Mouse (Mus musculus) thymus, adult 2 months (tissue): Measurements from ENCODE around the gene Chpf2.

ENCODE experiments used
- CTCF ChIP-seq: fragments of 200-500 bp; IDR thresholded peaks from 2 replicates; pipeline ENCODE4 v1.5.1; 2012; ENCODE audit warnings: mild to moderate bottlenecking, control low read depth, low read length, moderate library complexity, borderline replicate concordance; ENCODE audit not compliant: control insufficient read depth, poor library complexity, insufficient read depth; ENCODE audit errors: extremely low read depth
- POLR2A ChIP-seq: fragments of 200-500 bp; IDR thresholded peaks from 2 replicates; pipeline ENCODE4 v1.6.1; 2012; ENCODE audit warnings: mild to moderate bottlenecking, low read length, control low read depth, moderate library complexity; ENCODE audit not compliant: control insufficient read depth, poor library complexity, insufficient read depth; ENCODE audit errors: extremely low read depth

- TF ChIP-seq POLR2A (no peak), CTCF (no peak)
Measured at GRCm38 (mm10) chr5:24635526-24636141, 49.1 kb downstream of the Chpf2 start.
